Mouse (Mus musculus): ENCODE data around the gene Baiap3.

GRCm38 (mm10) chr17:25272951-25273705 is 17.0 kb upstream of the Baiap3 start:
- TF ChIP-seq CTCF (conservative IDR thresholded peaks at IDR 0.05; ENCODE audit: low read length) (no peak), POU5F1 (IDR thresholded peaks at IDR 0.05; ENCODE audit: borderline replicate concordance, low read length) (no peak)
